In genomic region chr1:22629011-22629410, GRCm38 (mm10) we compare ENCODE assay signal across 17 mouse cellular contexts.
"Had no signal": no experiment of that assay in that cellular context is flagged by ENCODE, and none has a peak within 500 bp of the region (broad histone marks: within the 10 kb centered on the region; RNA-seq: fewer than 3 reads in every experiment).

No protein-coding gene starts in this region.

- DNase-seq: lung, adult 18-20 months; lung, embryonic 14.5 days; lung, postnatal 10 days; lung, postnatal 4 days; retina, postnatal 1 day; right cerebral cortex, adult 18-20 months; right cerebral cortex, postnatal 25 days; right cerebral cortex, postnatal 4 days; spleen, adult 18-20 months; thymus, adult 18-20 months; thymus, postnatal 14 days; thymus, postnatal 36 days had no signal

- H3K4me1 ChIP-seq: liver, embryonic 12.5 days; neural tube, embryonic 13.5 days; neural tube, embryonic 15.5 days had no signal

- ATAC-seq: liver, embryonic 12.5 days had no signal

- H3K27ac ChIP-seq: liver, embryonic 12.5 days; liver, embryonic 14.5 days; neural tube, embryonic 13.5 days; neural tube, embryonic 15.5 days had no signal

- H3K4me3 ChIP-seq: liver, embryonic 12.5 days; myocyte; neural tube, embryonic 13.5 days; neural tube, embryonic 15.5 days had no signal

- H3K9me3 ChIP-seq: liver, embryonic 12.5 days; neural tube, embryonic 13.5 days; neural tube, embryonic 15.5 days had no signal

- H3K9ac ChIP-seq: liver, embryonic 12.5 days; liver, embryonic 14.5 days; lung, embryonic 14.5 days; neural tube, embryonic 13.5 days; neural tube, embryonic 15.5 days had no signal

- H3K36me3 ChIP-seq: liver, embryonic 12.5 days; neural tube, embryonic 13.5 days; neural tube, embryonic 15.5 days had no signal

- H3K4me2 ChIP-seq: liver, embryonic 12.5 days; lung, embryonic 14.5 days; neural tube, embryonic 13.5 days; neural tube, embryonic 15.5 days had no signal

- H3K27me3 ChIP-seq: liver, embryonic 12.5 days; neural tube, embryonic 13.5 days; neural tube, embryonic 15.5 days had no signal
